Mouse (Mus musculus): ENCODE results near the gene Pheta1.

DNA sequence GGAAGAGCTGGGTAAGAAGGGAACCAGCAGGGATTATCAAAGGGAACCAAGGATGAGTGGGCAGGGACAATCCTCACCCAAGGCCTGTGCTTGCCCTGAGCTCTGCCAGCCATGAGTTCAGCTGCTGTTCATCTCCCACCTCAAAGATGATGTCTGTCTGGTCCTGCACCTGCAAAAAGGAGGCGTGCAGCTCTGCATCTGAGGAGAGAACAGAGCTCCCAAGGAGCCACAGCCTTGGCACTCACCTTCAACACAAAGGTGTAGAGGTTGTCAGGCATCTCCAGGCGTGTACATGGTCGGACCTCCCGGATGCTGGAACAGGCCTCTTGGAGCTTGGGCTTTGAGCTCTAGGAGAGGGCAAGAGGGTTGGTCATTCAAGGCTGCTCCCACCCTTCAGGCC, 29.9 kb upstream of the Pheta1 start:
- no peak for TF ChIP-seq CTCF (IDR thresholded peaks at IDR 0.05; ENCODE audit: low read depth)
- no peak for TF ChIP-seq EP300 (IDR thresholded peaks at IDR 0.05; ENCODE audit: low read depth)
